Mouse (Mus musculus): Measurements from ENCODE around the gene Gm21830. TPM values are rescaled to one million over a fixed set of nuclear protein-coding genes. Genes with fewer than 3 reads are reported as not detected.
"Not testable (repeated sequence)": the region's sequence is repeated elsewhere in the genome, so short reads cannot be mapped to it uniquely, and the experiment has no call there.

Gene Gm21830
- total and polyA plus RNA-seq, 2 experiments from 2014 or later, result not detected

DNA sequence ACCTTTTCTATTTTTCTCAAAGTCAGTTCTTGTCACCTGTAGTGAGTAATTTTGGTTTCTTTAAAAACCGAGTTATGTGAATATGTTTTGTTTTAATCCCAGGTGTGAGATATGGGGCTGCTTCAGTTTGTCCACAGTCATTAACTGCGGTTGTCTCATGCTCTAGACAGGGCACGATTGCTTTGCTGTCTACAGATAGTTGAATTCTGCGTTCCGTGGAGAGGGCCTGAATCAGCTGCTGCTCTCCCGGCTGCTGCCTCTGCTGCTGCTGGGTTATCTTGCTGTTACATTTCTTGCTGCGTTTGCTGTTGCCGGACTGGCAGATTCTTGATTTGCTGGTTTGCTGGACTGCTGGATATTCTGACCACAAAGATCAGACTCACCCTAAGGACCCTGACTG is 24.8 kb downstream of the Gm21830 start:
- Histone ChIP-seq H3K27me3 (ENCODE audit: control insufficient read depth, insufficient read depth, low read length) (no peaks in the 10 kb centered on the region), H3K4me3 (ENCODE audit: low read depth, low read length) (no peak overlapping the region), H3K9ac (replicated peaks; ENCODE audit: low read depth, low read length) (no peak overlapping the region), H3K4me2 (ENCODE audit: low read depth, low read length) (no peak overlapping the region), H3K27ac (ENCODE audit: low read depth) (no peak overlapping the region), H3K4me1 (ENCODE audit: control insufficient read depth, insufficient read depth) (no peaks in the 10 kb centered on the region), H3K36me3 (replicated peaks; ENCODE audit: control insufficient read depth, insufficient read depth, low read length) (no peaks in the 10 kb centered on the region), H3K9me3 (replicated peaks; ENCODE audit: control insufficient read depth, low read length) (no peaks in the 10 kb centered on the region)
- ATAC-seq (ENCODE audit: insufficient read depth, low read depth), result no peak
- no peak for DNase-seq (ENCODE audit: low spot score)
- WGBS, result 41% methylated on average over 8 of the region's 8 CpGs
- TF ChIP-seq CTCF (IDR thresholded peaks at IDR 0.05; ENCODE audit: low read depth), result no peak
- TF ChIP-seq EP300 (IDR thresholded peaks at IDR 0.05; ENCODE audit: low read depth), result no peak

DNA sequence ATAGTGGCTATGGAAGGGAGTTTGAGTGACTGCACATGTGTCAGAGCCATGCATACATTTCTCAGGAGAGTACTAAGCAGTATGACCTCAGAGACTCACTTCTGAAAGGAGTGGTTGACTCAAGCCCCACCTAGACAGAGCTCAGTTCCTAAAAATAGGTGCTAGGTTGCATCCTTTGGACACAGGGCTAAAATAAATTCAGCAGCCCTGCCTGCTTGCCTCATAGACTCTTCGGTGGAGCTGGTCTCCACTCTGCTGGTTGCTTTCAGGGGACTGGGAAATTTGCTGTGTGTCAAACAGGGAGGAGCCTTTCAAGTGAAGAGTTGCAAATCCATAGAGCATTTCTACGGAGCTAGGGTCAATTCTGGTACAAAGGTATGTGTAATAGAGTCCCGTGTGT is 32.3 kb downstream of the Gm21830 start, which contains the start of gene Xirp2:
Gene Xirp2, plus strand, starts transcription at position 223 of the 400 bp plus-strand sequence.
- Histone ChIP-seq H3K4me3 (ENCODE audit: low read depth, low read length) (peak within 1 kb of the TSS; percentile 23; the same call in 1 of the 2 replicates), H3K27ac (ENCODE audit: low read depth) (peak within 1 kb of the TSS; percentile 38; the same call in 1 of the 2 replicates), H3K36me3 (replicated peaks; ENCODE audit: control insufficient read depth, insufficient read depth, low read length) (no peaks in the 10 kb centered on the region), H3K4me2 (ENCODE audit: low read depth, low read length) (peak within 1 kb of the TSS; percentile 45), H3K9me3 (replicated peaks; ENCODE audit: control insufficient read depth, low read length) (no peaks in the 10 kb centered on the region), H3K27me3 (ENCODE audit: control insufficient read depth, insufficient read depth, low read length) (no peaks in the 10 kb centered on the region), H3K4me1 (ENCODE audit: control insufficient read depth, insufficient read depth) (no peaks in the 10 kb centered on the region; the same call in 1 of the 2 replicates), H3K9ac (replicated peaks; ENCODE audit: low read depth, low read length) (no peak within 1 kb of the TSS)
- no peak for TF ChIP-seq CTCF (IDR thresholded peaks at IDR 0.05; ENCODE audit: low read depth)
- TF ChIP-seq EP300 (IDR thresholded peaks at IDR 0.05; ENCODE audit: low read depth), result no peak
- peak; percentile 77 for ATAC-seq (ENCODE audit: insufficient read depth, low read depth)
- DNase-seq (ENCODE audit: low spot score), result peak; percentile 50
- 54% methylated on average over 3 of the region's 3 CpGs for WGBS

- TF ChIP-seq CTCF (IDR thresholded peaks at IDR 0.05; ENCODE audit: low read depth), result no peak
- DNase-seq (ENCODE audit: low spot score) (no peak), ATAC-seq (ENCODE audit: insufficient read depth, low read depth) (no peak)
Measured at GRCm38 (mm10) chr2:67446772-67447171, 33.2 kb downstream of the Gm21830 start.

DNA sequence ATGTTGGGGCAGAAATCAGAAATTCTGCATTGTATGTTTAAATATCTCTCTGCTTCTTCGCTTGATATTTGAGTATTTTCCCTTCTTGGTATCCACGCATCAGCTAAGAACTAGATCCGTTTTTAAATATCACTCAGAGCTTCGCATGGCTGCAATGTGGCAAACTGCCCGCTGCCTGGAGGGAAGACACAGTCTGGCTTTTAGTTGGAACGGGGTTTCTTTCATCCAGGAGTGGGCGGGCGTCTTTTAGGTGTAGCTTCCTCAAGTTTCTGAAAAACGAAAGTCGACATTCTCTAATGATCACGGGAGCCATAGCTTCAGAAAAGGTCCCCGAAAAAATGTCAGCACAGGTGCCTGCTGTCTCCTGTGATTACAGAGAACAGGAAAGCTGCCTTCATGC is 33.7 kb downstream of the Gm21830 start:
- DNase-seq (ENCODE audit: low spot score) (no peak), ATAC-seq (ENCODE audit: insufficient read depth, low read depth) (no peak)
- no peak overlapping the region for H3K9ac ChIP-seq (replicated peaks; ENCODE audit: low read depth, low read length)
- H3K4me2 ChIP-seq (ENCODE audit: low read depth, low read length), result peak overlapping the region; percentile 45
- peak overlapping the region; percentile 23 for H3K4me3 ChIP-seq (ENCODE audit: low read depth, low read length)
- no peak for TF ChIP-seq CTCF (IDR thresholded peaks at IDR 0.05; ENCODE audit: low read depth)
- no peak for TF ChIP-seq EP300 (IDR thresholded peaks at IDR 0.05; ENCODE audit: low read depth)
- H3K27me3 ChIP-seq (ENCODE audit: control insufficient read depth, insufficient read depth, low read length), result no peaks in the 10 kb centered on the region
- no peaks in the 10 kb centered on the region; the same call in 1 of the 2 replicates for H3K4me1 ChIP-seq (ENCODE audit: control insufficient read depth, insufficient read depth)
- H3K27ac ChIP-seq (ENCODE audit: low read depth), result no peak overlapping the region
- WGBS, result 66% methylated on average over 12 of the region's 12 CpGs
- no peaks in the 10 kb centered on the region for H3K9me3 ChIP-seq (replicated peaks; ENCODE audit: control insufficient read depth, low read length)
- H3K36me3 ChIP-seq (replicated peaks; ENCODE audit: control insufficient read depth, insufficient read depth, low read length), result no peaks in the 10 kb centered on the region

More at GRCm38 (mm10) chr2:67446772-67447171, 33.2 kb downstream of the Gm21830 start:
- peak overlapping the region; percentile 23 for H3K4me3 ChIP-seq (ENCODE audit: low read depth, low read length)
- 51% methylated on average over 1 of the region's 1 CpGs for WGBS
- no peak overlapping the region for H3K9ac ChIP-seq (replicated peaks; ENCODE audit: low read depth, low read length)
- no peaks in the 10 kb centered on the region; the same call in 1 of the 2 replicates for H3K4me1 ChIP-seq (ENCODE audit: control insufficient read depth, insufficient read depth)
- H3K27me3 ChIP-seq (ENCODE audit: control insufficient read depth, insufficient read depth, low read length), result no peaks in the 10 kb centered on the region
- no peak overlapping the region for H3K27ac ChIP-seq (ENCODE audit: low read depth)
- H3K4me2 ChIP-seq (ENCODE audit: low read depth, low read length), result peak overlapping the region; percentile 45
- no peaks in the 10 kb centered on the region for H3K9me3 ChIP-seq (replicated peaks; ENCODE audit: control insufficient read depth, low read length)
- H3K36me3 ChIP-seq (replicated peaks; ENCODE audit: control insufficient read depth, insufficient read depth, low read length), result no peaks in the 10 kb centered on the region

DNA sequence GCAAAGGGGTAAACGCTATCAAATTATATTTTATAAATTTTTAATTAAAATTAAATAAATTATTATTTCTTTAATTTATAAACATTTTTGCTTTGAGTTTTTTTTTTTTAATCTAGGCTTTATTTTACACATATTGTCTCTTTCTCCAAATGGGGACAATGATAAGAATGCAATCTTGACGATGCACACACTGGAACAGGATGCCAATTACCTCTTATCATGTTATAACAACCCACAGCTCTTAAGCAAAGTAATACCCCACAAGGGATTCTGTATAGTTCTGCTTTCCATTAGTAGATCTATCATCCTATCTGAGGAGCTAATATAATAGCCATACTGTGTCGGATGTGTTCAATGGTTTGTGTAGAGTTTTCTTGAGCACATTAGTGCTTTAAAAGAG is 47.3 kb downstream of the Gm21830 start:
- no peak for ATAC-seq (ENCODE audit: insufficient read depth, low read depth)
- Histone ChIP-seq H3K4me2 (ENCODE audit: low read depth, low read length) (no peak overlapping the region), H3K4me1 (ENCODE audit: control insufficient read depth, insufficient read depth) (no peaks in the 10 kb centered on the region), H3K27ac (ENCODE audit: low read depth) (no peak overlapping the region), H3K36me3 (replicated peaks; ENCODE audit: control insufficient read depth, insufficient read depth, low read length) (no peaks in the 10 kb centered on the region), H3K9ac (replicated peaks; ENCODE audit: low read depth, low read length) (no peak overlapping the region), H3K4me3 (ENCODE audit: low read depth, low read length) (no peak overlapping the region), H3K27me3 (ENCODE audit: control insufficient read depth, insufficient read depth, low read length) (no peaks in the 10 kb centered on the region), H3K9me3 (replicated peaks; ENCODE audit: control insufficient read depth, low read length) (no peaks in the 10 kb centered on the region)
- WGBS, result 68% methylated on average over 3 of the region's 3 CpGs
- DNase-seq (ENCODE audit: low spot score), result no peak
- TF ChIP-seq EP300 (IDR thresholded peaks at IDR 0.05; ENCODE audit: low read depth) (no peak), CTCF (IDR thresholded peaks at IDR 0.05; ENCODE audit: low read depth) (no peak)

DNA sequence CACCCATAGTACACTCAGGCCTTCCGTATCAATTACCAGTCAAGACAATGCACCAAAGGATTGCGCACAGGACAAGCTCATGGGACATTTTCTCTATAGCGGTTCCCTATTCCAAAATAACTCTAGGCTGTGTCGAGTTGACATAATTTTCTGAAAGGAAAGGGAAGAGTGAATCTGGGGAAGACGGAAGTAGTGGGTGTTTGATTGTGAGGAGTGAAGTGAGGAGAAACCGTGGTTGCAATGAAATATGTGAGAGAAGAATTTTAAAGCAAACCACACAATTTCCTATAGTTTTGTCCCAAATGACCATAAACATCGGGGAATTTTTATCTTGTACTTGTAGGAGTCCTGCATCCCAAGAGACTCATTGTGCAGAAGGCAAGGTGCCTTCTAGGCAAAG is 53.5 kb downstream of the Gm21830 start:
- no peak overlapping the region for H3K4me2 ChIP-seq (ENCODE audit: low read depth, low read length)
- 75% methylated on average over 7 of the region's 7 CpGs for WGBS
- no peaks in the 10 kb centered on the region for H3K27me3 ChIP-seq (ENCODE audit: control insufficient read depth, insufficient read depth, low read length)
- H3K4me1 ChIP-seq (ENCODE audit: control insufficient read depth, insufficient read depth), result no peaks in the 10 kb centered on the region
- H3K9ac ChIP-seq (replicated peaks; ENCODE audit: low read depth, low read length), result no peak overlapping the region
- DNase-seq (ENCODE audit: low spot score) (no peak), ATAC-seq (ENCODE audit: insufficient read depth, low read depth) (no peak)
- no peak for TF ChIP-seq CTCF (IDR thresholded peaks at IDR 0.05; ENCODE audit: low read depth)
- TF ChIP-seq EP300 (IDR thresholded peaks at IDR 0.05; ENCODE audit: low read depth), result no peak
- no peaks in the 10 kb centered on the region for H3K9me3 ChIP-seq (replicated peaks; ENCODE audit: control insufficient read depth, low read length)
- H3K4me3 ChIP-seq (ENCODE audit: low read depth, low read length), result no peak overlapping the region
- H3K27ac ChIP-seq (ENCODE audit: low read depth), result no peak overlapping the region
- H3K36me3 ChIP-seq (replicated peaks; ENCODE audit: control insufficient read depth, insufficient read depth, low read length), result no peaks in the 10 kb centered on the region

- not testable (repeated sequence) for H3K9ac ChIP-seq (replicated peaks; ENCODE audit: low read depth, low read length); H3K27ac ChIP-seq (ENCODE audit: low read depth); H3K4me2 ChIP-seq (ENCODE audit: low read depth, low read length); H3K36me3 ChIP-seq (replicated peaks; ENCODE audit: control insufficient read depth, insufficient read depth, low read length); DNase-seq (ENCODE audit: low spot score); H3K9me3 ChIP-seq (replicated peaks; ENCODE audit: control insufficient read depth, low read length); H3K27me3 ChIP-seq (ENCODE audit: control insufficient read depth, insufficient read depth, low read length); H3K4me1 ChIP-seq (ENCODE audit: control insufficient read depth, insufficient read depth); ATAC-seq (ENCODE audit: insufficient read depth, low read depth); H3K4me3 ChIP-seq (ENCODE audit: low read depth, low read length)
- WGBS, result 51% methylated on average over 5 of the region's 5 CpGs
Measured at GRCm38 (mm10) chr2:67470030-67470429, 56.5 kb downstream of the Gm21830 start.

All from heart, postnatal 0 days (tissue).